Mouse (Mus musculus): ENCODE results near the gene Fam20a. TPM values are rescaled to one million over a fixed set of nuclear protein-coding genes. Genes with fewer than 3 reads are reported as not detected.

Gene Fam20a
- polyA plus RNA-seq, 1 experiment from 2014 or later, result 3.9 TPM

DNA sequence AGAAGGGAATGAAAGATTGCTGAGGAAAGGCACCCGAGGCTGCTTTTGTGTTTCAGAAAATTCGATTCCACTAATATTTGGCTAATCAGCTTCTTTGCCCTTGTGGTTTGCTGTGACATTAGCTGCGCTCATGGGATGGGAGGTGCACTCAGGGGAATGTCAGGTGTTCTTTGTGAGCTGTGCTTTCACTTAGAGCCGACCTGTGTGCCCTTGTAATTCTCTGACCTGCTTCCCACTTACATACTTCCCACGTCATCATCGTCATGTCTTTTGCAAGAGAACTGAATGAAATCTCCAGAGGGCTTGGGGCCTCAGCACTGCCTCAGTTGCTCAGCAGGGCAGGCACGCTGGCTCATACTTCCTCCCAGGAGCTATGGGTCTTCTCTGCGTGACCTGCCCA lies 68.9 kb downstream of the Fam20a start:
- Histone ChIP-seq H3K4me1 (replicated peaks; ENCODE audit: control insufficient read depth, insufficient read depth) (peaks cover 7% of the 10 kb centered on the region; the same call in 1 of the 2 replicates), H3K4me3 (ENCODE audit: low read depth, low read length) (no peak overlapping the region), H3K27me3 (ENCODE audit: control insufficient read depth, insufficient read depth, low read length) (no peaks in the 10 kb centered on the region), H3K4me2 (replicated peaks; ENCODE audit: low read depth) (peak overlapping the region; percentile 94; the same call in 1 of the 2 replicates), H3K36me3 (ENCODE audit: control insufficient read depth, insufficient read depth, low read length) (peaks cover 14% of the 10 kb centered on the region), H3K9me3 (ENCODE audit: control insufficient read depth, low read length) (no peaks in the 10 kb centered on the region), H3K9ac (ENCODE audit: low read length) (no peak overlapping the region), H3K27ac (replicated peaks) (no peak overlapping the region)
- DNase-seq (ENCODE audit: low spot score) (no peak), ATAC-seq (ENCODE audit: low FRiP score, low TSS enrichment) (no peak)
- no peak for TF ChIP-seq EP300 (optimal IDR thresholded peaks at IDR 0.05)
- TF ChIP-seq CTCF (IDR thresholded peaks at IDR 0.05; ENCODE audit: low read depth), result no peak
- 44% methylated on average over 8 of the region's 8 CpGs for WGBS

DNA sequence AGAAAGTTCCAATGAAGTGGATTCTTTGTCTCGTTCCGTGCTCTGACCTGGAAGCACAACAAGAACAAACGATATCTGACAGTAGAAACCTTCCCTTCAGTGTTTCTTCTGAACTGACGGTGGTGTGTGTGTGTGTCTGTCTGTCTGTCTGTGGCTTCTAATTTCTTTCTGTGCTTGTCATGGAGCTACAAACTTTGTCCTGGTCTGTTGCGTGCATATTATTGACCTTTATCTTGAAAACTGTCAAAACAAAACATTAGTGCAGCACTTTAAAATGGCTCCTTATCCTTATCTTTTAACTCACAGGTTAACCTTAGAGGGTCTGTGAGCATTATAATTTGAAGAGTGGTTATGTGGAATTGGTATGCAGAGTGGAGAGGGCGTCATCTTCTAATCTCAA lies 69.6 kb downstream of the Fam20a start:
- Histone ChIP-seq H3K4me3 (ENCODE audit: low read depth, low read length) (peak overlapping the region; percentile 81), H3K27me3 (ENCODE audit: control insufficient read depth, insufficient read depth, low read length) (no peaks in the 10 kb centered on the region), H3K9ac (ENCODE audit: low read length) (peak overlapping the region; percentile 92; the same call in 1 of the 2 replicates), H3K9me3 (ENCODE audit: control insufficient read depth, low read length) (no peaks in the 10 kb centered on the region), H3K4me1 (replicated peaks; ENCODE audit: control insufficient read depth, insufficient read depth) (peaks cover 7% of the 10 kb centered on the region; the same call in 1 of the 2 replicates), H3K27ac (replicated peaks) (no peak overlapping the region), H3K4me2 (replicated peaks; ENCODE audit: low read depth) (peak overlapping the region; percentile 94), H3K36me3 (ENCODE audit: control insufficient read depth, insufficient read depth, low read length) (peaks cover 14% of the 10 kb centered on the region)
- 25% methylated on average over 6 of the region's 6 CpGs for WGBS
- no peak for DNase-seq (ENCODE audit: low spot score)
- TF ChIP-seq EP300 (optimal IDR thresholded peaks at IDR 0.05), result no peak
- no peak for TF ChIP-seq CTCF (IDR thresholded peaks at IDR 0.05; ENCODE audit: low read depth)
- ATAC-seq (ENCODE audit: low FRiP score, low TSS enrichment), result no peak

DNA sequence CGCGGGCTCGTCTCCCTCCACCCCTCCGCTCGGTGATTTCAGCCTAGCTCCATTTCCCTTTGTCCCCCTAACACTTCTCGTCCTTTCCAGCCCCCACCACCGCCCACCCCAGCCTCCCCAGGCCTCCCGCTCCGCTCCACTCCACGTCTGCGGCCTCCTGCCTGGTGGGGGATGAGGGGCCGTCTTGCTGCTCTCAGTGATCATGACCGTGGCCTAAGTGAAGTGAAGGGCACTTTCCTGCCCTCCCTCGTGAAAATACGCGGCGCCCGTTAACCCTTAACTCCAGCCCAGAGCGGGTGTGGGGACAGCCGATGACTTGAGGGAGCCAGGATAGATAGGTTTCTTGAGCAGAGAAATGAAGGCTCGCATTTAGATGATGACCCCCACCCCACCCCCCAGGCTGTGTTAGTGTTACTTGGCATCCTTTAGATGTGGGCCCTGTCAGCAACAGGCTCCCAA lies 70.5 kb downstream of the Fam20a start:
- Histone ChIP-seq H3K4me2 (replicated peaks; ENCODE audit: low read depth) (peak overlapping the region; percentile 94), H3K27me3 (ENCODE audit: control insufficient read depth, insufficient read depth, low read length) (no peaks in the 10 kb centered on the region), H3K27ac (replicated peaks) (peak overlapping the region; percentile 95), H3K36me3 (ENCODE audit: control insufficient read depth, insufficient read depth, low read length) (peaks cover 10% of the 10 kb centered on the region; the same call in 1 of the 2 replicates), H3K9ac (ENCODE audit: low read length) (peak overlapping the region; percentile 92), H3K9me3 (ENCODE audit: control insufficient read depth, low read length) (no peaks in the 10 kb centered on the region), H3K4me1 (replicated peaks; ENCODE audit: control insufficient read depth, insufficient read depth) (peaks cover 7% of the 10 kb centered on the region; the same call in 1 of the 2 replicates), H3K4me3 (ENCODE audit: low read depth, low read length) (peak overlapping the region; percentile 81)
- ATAC-seq (ENCODE audit: low FRiP score, low TSS enrichment) (peak; percentile 38), DNase-seq (ENCODE audit: low spot score) (no peak)
- no peak for TF ChIP-seq EP300 (optimal IDR thresholded peaks at IDR 0.05)
- TF ChIP-seq CTCF (IDR thresholded peaks at IDR 0.05; ENCODE audit: low read depth), result no peak
- WGBS, result 1% methylated on average over 21 of the region's 21 CpGs

DNA sequence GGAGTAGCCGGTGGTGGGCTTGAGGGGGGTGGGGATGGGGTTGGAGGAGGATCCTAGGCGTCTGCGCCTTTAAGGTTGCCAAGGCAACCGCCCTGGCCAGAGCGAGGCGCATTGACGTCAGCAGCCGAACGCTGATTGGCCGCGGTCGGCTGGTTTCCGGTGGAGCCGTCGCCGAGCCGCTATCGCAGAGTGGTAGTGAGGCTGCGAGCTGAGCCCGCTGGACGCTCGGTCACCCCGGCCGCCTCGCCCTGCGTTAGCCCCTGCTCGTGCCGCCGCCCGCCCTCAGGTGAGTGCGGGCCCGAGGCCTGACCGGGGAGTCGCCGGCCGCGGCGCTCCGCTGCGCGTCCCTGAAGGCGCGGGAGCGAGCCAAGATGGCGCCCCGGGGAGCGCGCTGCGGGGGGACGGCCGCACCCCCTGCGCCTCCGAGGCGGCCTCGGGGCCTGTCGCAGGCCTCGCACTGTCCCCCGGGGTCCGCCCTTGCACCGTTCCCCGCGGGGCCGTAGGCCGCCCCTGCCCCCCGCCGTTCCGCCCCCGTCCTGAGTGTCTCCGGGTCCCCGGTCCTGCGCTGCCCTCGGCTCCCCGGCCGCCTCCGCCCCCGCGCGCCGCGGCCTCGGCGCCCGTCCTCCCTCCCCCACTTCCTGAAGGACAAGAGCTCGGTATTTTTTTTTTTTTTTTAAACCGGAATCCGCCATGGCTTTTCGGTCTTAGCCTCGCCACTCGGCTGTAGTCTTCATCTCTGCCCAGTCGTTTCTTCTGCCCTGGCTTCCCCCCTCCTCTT lies 71.1 kb downstream of the Fam20a start:
- DNase-seq (ENCODE audit: low spot score), result peak; percentile 92
- H3K9me3 ChIP-seq (ENCODE audit: control insufficient read depth, low read length), result no peaks in the 10 kb centered on the region
- peak; percentile 95 for ATAC-seq (ENCODE audit: low FRiP score, low TSS enrichment)
- H3K4me2 ChIP-seq (replicated peaks; ENCODE audit: low read depth), result peak overlapping the region; percentile 94
- H3K9ac ChIP-seq (ENCODE audit: low read length), result peak overlapping the region; percentile 92
- H3K4me3 ChIP-seq (ENCODE audit: low read depth, low read length), result peak overlapping the region; percentile 81
- TF ChIP-seq EP300 (optimal IDR thresholded peaks at IDR 0.05) (no peak), CTCF (IDR thresholded peaks at IDR 0.05; ENCODE audit: low read depth) (no peak)
- H3K27ac ChIP-seq (replicated peaks), result peak overlapping the region; percentile 95
- H3K4me1 ChIP-seq (replicated peaks; ENCODE audit: control insufficient read depth, insufficient read depth), result peaks cover 7% of the 10 kb centered on the region; the same call in 1 of the 2 replicates
- peaks cover 10% of the 10 kb centered on the region; the same call in 1 of the 2 replicates for H3K36me3 ChIP-seq (ENCODE audit: control insufficient read depth, insufficient read depth, low read length)
- WGBS, result under 1% methylated on average over 47 of the region's 90 CpGs
- H3K27me3 ChIP-seq (ENCODE audit: control insufficient read depth, insufficient read depth, low read length), result no peaks in the 10 kb centered on the region

DNA sequence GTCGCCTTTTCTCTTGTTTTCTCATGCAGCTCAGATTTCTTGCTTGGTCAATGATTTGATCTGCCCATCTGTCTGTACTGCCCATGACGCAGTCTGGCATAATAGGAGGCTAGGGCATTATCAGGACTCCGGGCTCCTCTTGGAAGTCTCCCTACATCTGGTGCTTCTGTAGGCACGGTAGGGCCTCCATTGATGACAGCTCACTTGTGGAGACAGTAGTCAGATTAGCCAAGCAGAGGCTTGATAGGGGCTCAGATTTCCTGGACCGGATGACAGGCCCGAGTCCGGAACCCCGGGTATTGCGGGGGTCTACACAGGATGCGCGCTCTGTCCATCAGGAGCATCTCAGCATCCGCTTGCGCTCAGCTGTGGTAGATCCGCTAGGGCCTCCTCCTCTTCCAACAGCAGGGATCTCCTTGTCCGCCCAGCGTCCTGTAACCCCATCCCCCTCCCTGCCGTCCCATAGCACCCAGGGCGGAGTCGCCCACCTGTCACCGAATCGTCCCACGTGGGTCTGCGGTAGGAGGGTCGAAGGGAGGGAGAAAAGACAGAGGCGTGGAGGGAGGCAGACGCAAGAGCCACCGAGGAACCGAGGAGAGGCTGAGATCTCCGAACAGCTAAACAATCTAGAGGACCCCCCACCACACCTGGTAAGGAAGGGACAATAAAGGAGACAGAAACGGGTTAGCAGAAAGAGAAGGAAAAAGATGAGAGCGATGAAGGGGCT lies 71.9 kb downstream of the Fam20a start:
- peak overlapping the region; percentile 94 for H3K4me2 ChIP-seq (replicated peaks; ENCODE audit: low read depth)
- peaks cover 7% of the 10 kb centered on the region; the same call in 1 of the 2 replicates for H3K36me3 ChIP-seq (ENCODE audit: control insufficient read depth, insufficient read depth, low read length)
- H3K27me3 ChIP-seq (ENCODE audit: control insufficient read depth, insufficient read depth, low read length), result no peaks in the 10 kb centered on the region
- peak overlapping the region; percentile 95 for H3K27ac ChIP-seq (replicated peaks)
- ATAC-seq (ENCODE audit: low FRiP score, low TSS enrichment), result peak; percentile 75
- DNase-seq (ENCODE audit: low spot score), result peak; percentile 64
- WGBS, result 2% methylated on average over 30 of the region's 31 CpGs
- H3K4me1 ChIP-seq (replicated peaks; ENCODE audit: control insufficient read depth, insufficient read depth), result peaks cover 7% of the 10 kb centered on the region; the same call in 1 of the 2 replicates
- no peaks in the 10 kb centered on the region for H3K9me3 ChIP-seq (ENCODE audit: control insufficient read depth, low read length)
- TF ChIP-seq CTCF (IDR thresholded peaks at IDR 0.05; ENCODE audit: low read depth), result no peak
- no peak for TF ChIP-seq EP300 (optimal IDR thresholded peaks at IDR 0.05)
- peak overlapping the region; percentile 81 for H3K4me3 ChIP-seq (ENCODE audit: low read depth, low read length)
- H3K9ac ChIP-seq (ENCODE audit: low read length), result peak overlapping the region; percentile 92

All from stomach, postnatal 0 days (tissue).